Mouse (Mus musculus): Measurements from ENCODE around the gene Pgrmc2.

- TF ChIP-seq POLR2A (IDR thresholded peaks at IDR 0.05; ENCODE audit: low read depth, low read length), result no peak
- no peak for TF ChIP-seq NRF1 (IDR thresholded peaks at IDR 0.05; ENCODE audit: low read depth, low read length)
- no peak for TF ChIP-seq USF1 (IDR thresholded peaks at IDR 0.05; ENCODE audit: low read depth, low read length)
- TF ChIP-seq E2F4 (IDR thresholded peaks at IDR 0.05; ENCODE audit: insufficient replicate concordance, low read depth, low read length), result no peak
- no peak for TF ChIP-seq ZC3H11A (IDR thresholded peaks at IDR 0.05; ENCODE audit: low read depth, low read length)
- no peak for TF ChIP-seq CHD2 (IDR thresholded peaks at IDR 0.05; ENCODE audit: low read length)
- TF ChIP-seq JUND (conservative IDR thresholded peaks at IDR 0.05; ENCODE audit: low read depth, low read length), result no peak
- TF ChIP-seq NELFE (IDR thresholded peaks at IDR 0.05; ENCODE audit: low read depth, low read length), result no peak
- TF ChIP-seq RAD21 (IDR thresholded peaks at IDR 0.05; ENCODE audit: low read depth, low read length), result no peak
- TF ChIP-seq CTCF (conservative IDR thresholded peaks at IDR 0.05 in 1 of 2, IDR thresholded peaks at IDR 0.05 in 1 of 2; ENCODE audit: low read depth in 2 of 2, low read length in 2 of 2), result no peak
Observed at GRCm38 (mm10) chr3:41107600-41108305, 24.9 kb upstream of the Pgrmc2 start.
